Mouse (Mus musculus): ENCODE data around the gene Lmo7. TPM values are rescaled to one million over a fixed set of nuclear protein-coding genes. Genes with fewer than 3 reads are reported as not detected.

Gene Lmo7
- total RNA-seq, 1 experiment: 19.4 TPM

GRCm38 (mm10) chr14:101798766-101799165 lies 69.0 kb downstream of the Lmo7 start:
- no peak overlapping the region for H3K4me3 ChIP-seq (ENCODE audit: insufficient read depth in 1 of 2, low read depth in 1 of 2, low read length in 2 of 2, poor library complexity in 1 of 2, severe bottlenecking in 1 of 2)
- DNase-seq (ENCODE audit: low read depth, low spot score): no peak
- in situ Hi-C loops (cut with MboI; ENCODE audit: low sequenced_read_pairs in 2 of 2, unreplicated experiment in 2 of 2): loop anchor here in 1 of 2 experiments (25.0 kb wide), 1 partner anchor 714 kb away; no protein-coding TSS in a partner anchor
- no peak for TF ChIP-seq HCFC1 (IDR thresholded peaks at IDR 0.05; ENCODE audit: borderline replicate concordance, insufficient read depth, low read length)
- TF ChIP-seq ZC3H11A (IDR thresholded peaks at IDR 0.05; ENCODE audit: borderline replicate concordance, low read depth, low read length): no peak
- TF ChIP-seq MAFK (IDR thresholded peaks at IDR 0.05; ENCODE audit: insufficient read depth, low read depth, low read length): no peak
- no peak for TF ChIP-seq CHD2 (IDR thresholded peaks at IDR 0.05; ENCODE audit: low read depth, low read length)
- TF ChIP-seq ZNF384 (IDR thresholded peaks at IDR 0.05; ENCODE audit: low read depth, low read length): no peak
- no peaks in the 10 kb centered on the region; the same call in 1 of the 2 replicates for H3K36me3 ChIP-seq (ENCODE audit: control insufficient read depth, insufficient read depth, low read length, poor library complexity, severe bottlenecking)
- 0 out of 4 replicates have a peak, but pooled peaks cover 0 to 2% of the 10 kb centered on the region in 2 experiments for H3K4me1 ChIP-seq (ENCODE audit: control insufficient read depth in 2 of 2, insufficient read depth in 2 of 2, low read length in 2 of 2, poor library complexity in 1 of 2)
- no peaks in the 10 kb centered on the region for H3K9me3 ChIP-seq (ENCODE audit: control insufficient read depth, insufficient read depth, low read depth, low read length)
- H3K27ac ChIP-seq (ENCODE audit: insufficient read depth, low read depth, low read length, poor library complexity, severe bottlenecking): no peak overlapping the region
- no peak overlapping the region for H3K9ac ChIP-seq (ENCODE audit: insufficient read depth, low read depth, low read length, poor library complexity, severe bottlenecking)

- Histone ChIP-seq H3K36me3 (ENCODE audit: control insufficient read depth, insufficient read depth, low read length, poor library complexity, severe bottlenecking) (no peaks in the 10 kb centered on the region; the same call in 1 of the 2 replicates), H3K4me1 (ENCODE audit: control insufficient read depth in 2 of 2, insufficient read depth in 2 of 2, low read length in 2 of 2, poor library complexity in 1 of 2) (0 out of 4 replicates have a peak, but pooled peaks cover 0 to 2% of the 10 kb centered on the region in 2 experiments), H3K4me3 (ENCODE audit: insufficient read depth in 1 of 2, low read depth in 1 of 2, low read length in 2 of 2, poor library complexity in 1 of 2, severe bottlenecking in 1 of 2) (no peak overlapping the region), H3K27ac (ENCODE audit: insufficient read depth, low read depth, low read length, poor library complexity, severe bottlenecking) (no peak overlapping the region), H3K9ac (ENCODE audit: insufficient read depth, low read depth, low read length, poor library complexity, severe bottlenecking) (no peak overlapping the region), H3K9me3 (ENCODE audit: control insufficient read depth, insufficient read depth, low read depth, low read length) (no peaks in the 10 kb centered on the region)
- in situ Hi-C loops (cut with MboI; ENCODE audit: low sequenced_read_pairs in 2 of 2, unreplicated experiment in 2 of 2): no loop called here
- DNase-seq (ENCODE audit: low read depth, low spot score): no peak
- TF ChIP-seq HCFC1 (IDR thresholded peaks at IDR 0.05; ENCODE audit: borderline replicate concordance, insufficient read depth, low read length) (no peak), MAFK (IDR thresholded peaks at IDR 0.05; ENCODE audit: insufficient read depth, low read depth, low read length) (no peak), CHD2 (IDR thresholded peaks at IDR 0.05; ENCODE audit: low read depth, low read length) (no peak), ZNF384 (IDR thresholded peaks at IDR 0.05; ENCODE audit: low read depth, low read length) (no peak), ZC3H11A (IDR thresholded peaks at IDR 0.05; ENCODE audit: borderline replicate concordance, low read depth, low read length) (no peak)
These were observed 71.9 kb downstream of the Lmo7 start for GRCm38 (mm10) chr14:101801674-101802073.

- Histone ChIP-seq H3K4me3 (ENCODE audit: insufficient read depth in 1 of 2, low read depth in 1 of 2, low read length in 2 of 2, poor library complexity in 1 of 2, severe bottlenecking in 1 of 2) (no peak overlapping the region), H3K27ac (ENCODE audit: insufficient read depth, low read depth, low read length, poor library complexity, severe bottlenecking) (no peak overlapping the region), H3K4me1 (ENCODE audit: control insufficient read depth in 2 of 2, insufficient read depth in 2 of 2, low read length in 2 of 2, poor library complexity in 1 of 2) (no peaks in the 10 kb centered on the region), H3K9ac (ENCODE audit: insufficient read depth, low read depth, low read length, poor library complexity, severe bottlenecking) (no peak overlapping the region), H3K36me3 (ENCODE audit: control insufficient read depth, insufficient read depth, low read length, poor library complexity, severe bottlenecking) (no peaks in the 10 kb centered on the region), H3K9me3 (ENCODE audit: control insufficient read depth, insufficient read depth, low read depth, low read length) (no peaks in the 10 kb centered on the region)
- in situ Hi-C loops (cut with MboI; ENCODE audit: low sequenced_read_pairs in 2 of 2, unreplicated experiment in 2 of 2): no loop called here
- TF ChIP-seq ZC3H11A (IDR thresholded peaks at IDR 0.05; ENCODE audit: borderline replicate concordance, low read depth, low read length): no peak
- no peak for TF ChIP-seq MAFK (IDR thresholded peaks at IDR 0.05; ENCODE audit: insufficient read depth, low read depth, low read length)
- no peak for TF ChIP-seq ZNF384 (IDR thresholded peaks at IDR 0.05; ENCODE audit: low read depth, low read length)
- TF ChIP-seq HCFC1 (IDR thresholded peaks at IDR 0.05; ENCODE audit: borderline replicate concordance, insufficient read depth, low read length): no peak
- TF ChIP-seq CHD2 (IDR thresholded peaks at IDR 0.05; ENCODE audit: low read depth, low read length): no peak
- no peak for DNase-seq (ENCODE audit: low read depth, low spot score)
These were observed 74.4 kb downstream of the Lmo7 start for GRCm38 (mm10) chr14:101804119-101804518.

- Histone ChIP-seq H3K4me1 (ENCODE audit: control insufficient read depth in 2 of 2, insufficient read depth in 2 of 2, low read length in 2 of 2, poor library complexity in 1 of 2) (no peaks in the 10 kb centered on the region), H3K9ac (ENCODE audit: insufficient read depth, low read depth, low read length, poor library complexity, severe bottlenecking) (no peak overlapping the region), H3K27ac (ENCODE audit: insufficient read depth, low read depth, low read length, poor library complexity, severe bottlenecking) (no peak overlapping the region), H3K9me3 (ENCODE audit: control insufficient read depth, insufficient read depth, low read depth, low read length) (no peaks in the 10 kb centered on the region), H3K36me3 (ENCODE audit: control insufficient read depth, insufficient read depth, low read length, poor library complexity, severe bottlenecking) (no peaks in the 10 kb centered on the region), H3K4me3 (ENCODE audit: insufficient read depth in 1 of 2, low read depth in 1 of 2, low read length in 2 of 2, poor library complexity in 1 of 2, severe bottlenecking in 1 of 2) (no peak overlapping the region)
- in situ Hi-C loops (cut with MboI; ENCODE audit: low sequenced_read_pairs in 2 of 2, unreplicated experiment in 2 of 2): no loop called here
- TF ChIP-seq CHD2 (IDR thresholded peaks at IDR 0.05; ENCODE audit: low read depth, low read length): no peak
- no peak for TF ChIP-seq HCFC1 (IDR thresholded peaks at IDR 0.05; ENCODE audit: borderline replicate concordance, insufficient read depth, low read length)
- TF ChIP-seq ZC3H11A (IDR thresholded peaks at IDR 0.05; ENCODE audit: borderline replicate concordance, low read depth, low read length): no peak
- TF ChIP-seq MAFK (IDR thresholded peaks at IDR 0.05; ENCODE audit: insufficient read depth, low read depth, low read length): no peak
- no peak for TF ChIP-seq ZNF384 (IDR thresholded peaks at IDR 0.05; ENCODE audit: low read depth, low read length)
- DNase-seq (ENCODE audit: low read depth, low spot score): no peak
These were observed 75.0 kb downstream of the Lmo7 start for GRCm38 (mm10) chr14:101804562-101805327.
